Mouse (Mus musculus) thymus, postnatal 4 days (tissue): Measurements from ENCODE around the gene Gstm7.
"Not testable (repeated sequence)": the region's sequence is repeated elsewhere in the genome, so short reads cannot be mapped to it uniquely, and the experiment has no call there.

Experiments used
- DNase-seq: peaks from one replicate; pipeline ENCODE4 v3.0.0; 2021

Gene Gstm7

DNA sequence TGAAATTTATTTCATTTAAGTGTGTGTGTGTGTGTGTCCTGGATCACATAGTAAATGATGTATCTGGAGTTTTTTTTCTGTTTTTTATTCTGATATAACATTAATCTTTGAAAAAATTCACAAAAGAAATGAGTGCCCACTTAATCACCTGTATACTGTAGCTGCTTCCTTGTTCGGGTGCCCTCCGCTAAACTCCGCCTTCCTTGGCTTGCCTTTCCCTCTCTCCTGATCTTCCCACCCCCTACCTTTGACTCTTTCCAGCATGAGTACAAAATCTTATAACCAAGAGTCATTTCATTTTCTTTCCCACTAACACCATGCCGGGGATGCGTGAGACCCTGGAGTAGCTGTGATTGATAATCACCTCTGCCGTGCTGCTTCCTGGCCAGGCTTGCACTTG is 511 bp upstream of the Gstm7 start:
- DNase-seq, result no peak

DNA sequence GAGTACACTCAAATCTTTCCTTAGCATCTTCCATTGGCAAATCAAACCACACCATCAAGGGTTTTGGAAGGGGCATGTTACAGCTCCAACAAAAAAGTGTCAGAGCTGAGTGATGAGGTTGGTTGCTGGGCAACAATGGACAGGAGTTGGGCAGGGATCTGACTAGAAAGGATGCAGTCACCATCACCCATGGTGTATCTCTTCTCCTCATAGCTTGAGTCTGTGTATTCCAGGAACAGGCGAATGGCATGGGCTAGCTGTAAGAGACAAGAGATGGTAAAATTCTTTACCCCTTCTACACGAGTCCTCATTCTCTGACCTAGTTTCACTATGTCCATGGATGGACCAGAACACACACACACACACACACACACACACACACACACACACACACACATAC is 483 bp downstream of the Gstm7 start:
- no peak for DNase-seq

DNA sequence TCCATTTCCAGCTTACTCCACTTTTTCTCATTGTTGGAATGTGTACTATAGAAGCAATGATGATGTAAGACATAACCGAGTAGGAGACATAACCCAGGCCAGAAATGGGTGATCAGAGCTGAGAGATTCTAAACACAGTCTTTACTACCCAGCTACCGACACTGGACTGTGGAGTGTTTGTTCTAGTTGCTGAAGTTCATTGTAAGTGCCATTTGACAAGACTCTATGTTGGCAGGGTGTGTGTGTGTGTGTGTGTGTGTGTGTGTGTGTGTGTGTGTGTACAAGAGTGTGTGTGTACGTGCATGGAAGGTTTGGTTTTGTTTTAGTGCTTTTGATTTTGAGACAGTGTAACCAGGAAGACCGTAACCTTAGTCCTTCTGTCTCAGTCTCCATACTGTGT is 1.9 kb downstream of the Gstm7 start:
- DNase-seq, result no peak

DNA sequence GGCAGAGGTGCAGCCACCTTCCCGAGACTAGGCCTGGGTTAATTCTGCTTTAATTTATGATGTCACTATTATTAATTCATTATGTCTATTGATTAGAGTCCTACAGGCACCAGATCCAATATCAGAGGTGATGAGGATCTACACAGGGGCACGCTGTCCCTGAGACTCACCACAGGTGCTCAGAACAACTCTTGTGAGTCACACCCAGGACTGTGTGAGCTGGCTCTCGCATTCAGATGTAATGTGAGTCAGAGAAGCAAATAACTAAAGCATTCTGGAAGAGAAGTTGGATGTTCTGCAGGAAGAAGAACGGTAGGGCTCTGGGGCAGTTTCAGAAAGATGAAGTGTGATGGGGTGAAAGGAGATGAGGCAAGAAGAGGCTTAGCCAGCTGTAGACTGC is 2.4 kb downstream of the Gstm7 start:
- no peak for DNase-seq

DNA sequence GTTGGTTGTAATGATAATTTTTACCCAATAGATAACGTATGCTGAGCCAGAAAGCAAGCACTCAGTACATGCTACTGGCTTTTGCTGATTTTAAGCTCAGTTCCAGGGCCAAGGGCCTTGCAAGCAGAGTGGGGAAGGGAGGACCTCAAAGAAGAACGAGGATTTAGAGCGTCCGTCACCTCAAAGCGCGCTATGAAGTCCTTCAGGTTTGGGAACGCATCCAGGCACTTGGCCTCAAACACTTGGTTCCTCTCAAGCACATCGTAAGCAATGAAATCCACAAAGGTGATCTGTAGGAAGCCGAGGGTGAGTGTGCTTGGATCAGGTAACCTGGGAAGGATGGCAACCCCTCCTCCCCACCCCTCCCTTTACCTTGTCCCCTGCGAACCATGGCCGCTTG is 2.9 kb downstream of the Gstm7 start:
- no peak for DNase-seq

DNA sequence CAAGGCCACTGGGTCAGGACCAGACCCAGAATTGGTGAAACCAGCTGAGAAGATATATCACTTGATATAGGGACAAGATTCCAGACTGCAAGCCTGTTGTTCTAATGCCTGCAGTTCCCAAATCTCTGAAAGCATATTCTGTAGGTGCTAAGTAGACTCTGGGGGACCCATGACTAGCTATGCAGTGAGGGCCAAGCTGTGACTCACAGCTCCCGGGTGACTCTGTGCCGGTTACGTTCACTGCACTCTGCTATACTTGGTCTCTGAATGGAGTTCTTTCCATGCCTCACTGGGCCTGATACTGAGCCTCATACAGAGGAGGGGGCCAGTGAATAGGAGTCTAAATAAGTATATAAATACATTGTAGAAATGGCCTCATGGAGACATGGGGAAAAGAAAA is 3.8 kb downstream of the Gstm7 start:
- no peak for DNase-seq

DNA sequence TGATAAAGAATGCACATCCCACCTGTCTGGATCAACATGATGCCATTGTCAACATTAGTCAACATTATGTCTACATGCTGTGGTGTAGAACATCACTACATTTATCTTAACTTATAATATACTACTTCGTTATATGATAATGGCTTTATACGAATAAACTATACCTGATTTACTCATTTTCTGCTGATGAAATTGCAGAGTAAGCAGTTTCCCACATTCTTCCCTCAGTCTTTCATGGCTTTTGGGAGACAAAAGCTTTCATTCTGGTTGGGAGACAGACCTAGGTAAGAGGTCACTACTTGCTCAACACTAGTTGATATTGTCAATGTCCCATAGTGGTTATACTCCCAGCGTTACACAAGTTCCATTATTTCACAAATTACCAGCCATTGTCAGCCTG is 6.3 kb downstream of the Gstm7 start:
- no peak for DNase-seq

DNA sequence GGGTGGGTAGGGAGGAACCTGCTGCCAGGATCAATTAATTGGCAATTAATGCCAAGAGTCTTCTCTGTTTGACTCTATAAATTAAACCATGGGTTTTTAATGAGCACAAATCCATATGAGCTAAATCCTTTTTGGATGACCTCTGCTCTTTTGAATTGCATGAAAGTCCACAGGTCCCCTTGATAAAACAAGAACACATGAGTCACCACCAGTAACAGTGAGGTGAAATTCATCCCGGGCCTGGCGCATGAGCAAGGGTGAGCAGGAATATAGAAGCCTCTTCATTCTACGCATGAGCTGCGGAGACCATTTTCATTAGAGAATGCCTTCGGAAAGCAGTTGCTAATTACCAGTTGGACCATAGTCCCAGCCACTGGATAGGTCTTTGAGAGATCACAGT is 11.3 kb downstream of the Gstm7 start:
- no peak for DNase-seq

DNA sequence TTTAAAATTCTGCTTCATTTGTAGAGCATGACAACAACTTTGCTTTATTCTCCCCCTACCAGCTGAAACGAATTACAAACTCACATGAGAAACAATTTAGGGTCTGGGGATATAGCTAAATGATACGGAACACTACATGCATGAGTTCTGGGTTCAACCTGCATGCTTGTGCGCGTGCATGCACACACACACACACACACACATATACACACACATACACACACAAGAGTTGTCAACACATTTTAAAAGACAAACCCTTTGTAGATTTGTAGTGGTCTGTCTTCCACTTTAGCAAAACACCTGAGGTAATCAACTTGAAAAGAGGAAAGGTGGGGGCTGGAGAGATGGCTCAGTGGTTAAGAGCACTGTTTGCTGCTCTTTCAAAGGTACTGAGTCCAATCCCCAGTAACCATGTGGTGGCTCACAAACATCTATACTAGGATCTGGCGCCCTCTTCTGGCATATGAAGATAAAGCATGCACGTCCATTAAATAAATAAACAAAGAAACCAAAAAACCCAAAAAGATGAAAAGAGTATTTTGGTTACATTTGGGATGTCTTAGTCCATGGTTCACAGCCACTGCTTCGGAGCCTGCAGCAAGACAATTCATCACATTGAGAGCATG is 13.7 kb downstream of the Gstm7 start:
- DNase-seq, result peak; percentile 59

DNA sequence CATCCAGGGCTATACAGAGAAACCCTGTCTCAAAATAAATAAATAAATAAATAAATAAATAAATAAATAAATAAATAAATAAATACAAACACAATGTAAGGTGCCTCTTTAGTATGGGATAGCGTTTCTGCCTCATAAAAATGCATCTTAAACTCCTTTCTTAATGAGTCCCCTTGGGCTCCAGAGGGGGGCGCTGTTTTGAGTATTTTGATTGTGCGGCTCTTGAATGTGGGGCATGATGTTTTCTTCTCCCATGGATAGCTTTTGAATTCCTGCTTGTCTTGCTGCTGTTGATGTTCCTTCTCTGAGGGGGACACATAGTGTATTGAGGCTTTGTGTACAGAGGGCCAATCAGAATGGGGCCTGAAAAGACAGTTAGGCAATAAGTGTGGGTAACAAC is 14.5 kb downstream of the Gstm7 start:
- DNase-seq, result peak; percentile 13

DNA sequence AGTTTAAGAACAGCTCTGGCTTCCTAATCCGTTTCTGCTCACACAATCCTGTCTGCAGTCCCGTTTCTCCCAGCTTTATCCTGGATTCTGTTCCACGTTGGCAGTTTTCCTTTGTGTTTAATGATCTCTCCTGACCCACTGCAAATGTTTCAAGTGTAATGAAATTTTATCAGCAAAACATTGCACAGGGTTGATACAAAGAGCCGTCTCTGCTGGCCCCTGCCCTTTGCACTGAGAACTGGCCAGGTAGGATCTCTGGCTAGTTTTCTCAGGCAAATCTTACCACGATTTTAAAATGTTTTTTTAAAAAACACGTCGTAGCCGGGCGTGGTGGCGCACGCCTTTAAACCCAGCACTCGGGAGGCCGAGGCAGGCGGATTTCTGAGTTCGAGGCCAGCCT is 14.9 kb downstream of the Gstm7 start:
- no peak for DNase-seq

DNA sequence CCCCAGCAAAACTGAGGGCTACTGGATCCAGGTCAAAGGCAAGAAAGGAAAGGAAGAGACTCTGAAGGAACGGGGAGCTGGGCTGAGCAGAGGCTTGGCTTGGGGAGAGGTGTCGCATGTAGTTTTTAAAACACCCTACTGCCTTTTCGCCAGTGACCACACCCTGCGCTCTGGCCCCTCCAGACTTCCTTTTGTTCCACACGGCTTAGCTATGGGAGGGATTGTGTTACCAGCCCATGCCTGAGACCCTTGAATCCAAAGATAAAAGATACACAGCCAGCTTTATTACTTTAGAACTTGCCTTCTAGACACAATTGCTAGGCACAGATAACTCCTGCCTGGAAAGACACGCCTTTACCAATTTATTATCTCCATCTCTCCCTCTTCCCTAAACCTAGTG is 25.7 kb downstream of the Gstm7 start:
- DNase-seq, result no peak

DNA sequence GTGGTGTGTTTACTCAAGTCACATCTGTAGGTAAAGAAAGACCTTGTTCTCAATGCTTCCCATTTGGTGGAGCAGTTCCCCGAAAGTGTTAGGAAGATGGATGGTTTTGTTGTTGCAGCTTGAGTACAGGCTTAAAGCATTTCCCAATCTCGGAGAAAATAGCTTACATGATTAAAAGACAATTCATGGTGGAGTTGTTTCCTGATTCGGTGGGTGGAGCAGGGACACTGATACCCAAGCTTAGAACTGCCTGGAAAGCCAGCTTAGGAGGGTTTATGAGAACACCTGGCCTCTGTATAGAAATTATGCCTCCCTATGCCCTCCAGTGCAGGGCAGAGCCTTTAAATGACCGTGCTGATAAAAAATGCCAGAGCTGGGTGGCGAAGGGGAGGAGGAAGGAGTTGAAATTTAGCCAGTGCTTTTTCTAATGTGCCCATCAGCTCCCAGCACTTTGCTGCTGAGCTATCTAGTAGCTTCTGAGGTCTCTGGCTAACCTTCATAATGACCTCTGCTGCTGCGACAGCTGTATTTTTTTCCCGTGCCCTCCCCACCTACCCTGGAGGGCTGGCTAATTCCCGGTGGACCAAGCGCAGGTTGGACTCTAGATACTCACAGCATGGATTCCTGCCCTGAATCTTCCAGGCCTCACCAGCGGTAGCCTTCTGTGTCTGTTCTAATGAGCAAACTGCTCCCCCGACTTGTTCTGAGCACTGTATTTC is 30.5 kb downstream of the Gstm7 start:
- DNase-seq, result no peak

DNA sequence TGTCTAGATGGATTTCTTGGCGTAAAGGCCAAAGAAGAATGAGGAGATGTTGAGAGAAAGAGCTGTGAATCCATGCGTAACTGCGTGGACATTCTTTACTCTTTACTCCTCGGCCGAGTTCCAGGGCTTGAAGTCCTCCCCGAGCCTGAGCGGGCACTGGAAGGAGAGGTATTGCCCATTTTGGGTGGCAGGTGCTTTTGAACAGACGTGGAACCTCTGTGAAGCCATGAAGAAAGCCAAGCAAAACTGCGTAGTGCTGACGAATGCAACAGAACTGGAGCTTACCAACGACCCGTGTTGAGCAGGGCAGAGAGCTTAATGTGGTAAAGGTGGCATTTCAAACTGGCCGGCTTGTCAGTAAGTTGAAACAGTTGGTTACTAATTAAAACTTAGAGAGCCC is 32.9 kb downstream of the Gstm7 start:
- DNase-seq, result no peak

DNA sequence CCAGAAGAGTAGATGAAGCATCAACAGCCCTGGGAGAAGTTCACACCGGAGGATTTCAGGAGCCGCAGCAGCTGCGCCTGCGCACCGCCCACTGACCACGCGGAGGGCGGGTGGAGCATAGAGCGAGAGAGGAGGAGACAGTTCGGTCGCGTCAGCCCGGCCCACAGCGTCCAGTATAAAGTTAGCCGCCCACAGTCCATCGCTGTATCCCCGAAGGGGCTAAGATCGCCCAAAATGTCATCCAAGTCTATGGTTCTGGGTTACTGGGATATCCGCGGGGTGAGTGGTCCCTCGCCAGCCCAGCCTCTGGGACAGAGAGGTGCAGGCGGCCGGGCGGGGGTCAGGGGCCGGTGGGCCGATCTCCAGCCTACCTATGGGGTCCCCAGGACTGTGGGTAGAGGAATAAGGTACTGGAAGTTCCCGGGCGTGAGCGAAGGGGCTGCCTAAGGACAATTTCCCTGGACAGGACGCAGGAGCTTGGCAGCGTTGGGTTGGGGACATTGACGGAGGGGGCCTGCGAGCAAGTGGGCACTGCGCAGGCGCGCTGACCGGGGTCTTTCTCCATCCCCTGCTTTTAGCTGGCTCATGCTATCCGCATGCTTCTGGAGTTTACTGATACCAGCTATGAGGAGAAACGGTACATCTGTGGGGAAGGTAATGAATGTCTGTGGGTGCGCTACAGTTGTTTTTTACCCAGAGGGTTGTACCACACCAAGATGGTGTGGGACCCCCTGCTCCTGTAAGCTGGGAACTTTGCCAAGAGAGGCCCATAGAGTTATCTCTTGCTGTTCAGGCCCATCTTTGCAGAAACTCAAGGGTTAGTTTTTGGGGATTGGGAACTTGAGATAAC is 35.7 kb downstream of the Gstm7 start, which contains the start of gene Gstm5:
Gene Gstm5 (plus strand): TSS at position 102 of the 850 bp plus-strand sequence.
- peak; percentile 17 for DNase-seq

DNA sequence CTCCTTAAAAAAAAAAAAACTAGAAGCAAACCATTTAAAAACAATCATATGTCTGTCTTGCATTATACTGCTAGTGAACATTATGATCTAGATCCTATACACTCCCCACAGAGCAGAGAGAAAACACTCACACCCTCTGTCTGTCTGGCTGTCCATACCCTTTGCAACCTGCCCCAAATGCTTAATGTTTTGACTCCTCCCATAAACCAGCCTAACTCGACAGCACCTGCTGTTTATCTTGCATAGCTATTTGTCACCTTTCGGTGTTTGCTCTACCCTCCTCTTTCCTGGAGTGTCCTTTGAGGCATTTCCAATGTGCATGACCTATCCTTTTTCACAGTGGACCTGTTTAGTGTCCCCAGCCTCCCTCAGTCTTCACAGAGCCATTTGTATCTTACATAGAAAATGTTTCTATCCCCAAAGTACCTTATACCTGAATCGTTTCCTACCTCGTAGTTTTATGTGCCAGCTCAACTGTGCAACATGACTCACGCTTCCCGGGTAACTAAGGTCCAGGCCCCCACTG is 36.4 kb downstream of the Gstm7 start:
- DNase-seq, result no peak

DNA sequence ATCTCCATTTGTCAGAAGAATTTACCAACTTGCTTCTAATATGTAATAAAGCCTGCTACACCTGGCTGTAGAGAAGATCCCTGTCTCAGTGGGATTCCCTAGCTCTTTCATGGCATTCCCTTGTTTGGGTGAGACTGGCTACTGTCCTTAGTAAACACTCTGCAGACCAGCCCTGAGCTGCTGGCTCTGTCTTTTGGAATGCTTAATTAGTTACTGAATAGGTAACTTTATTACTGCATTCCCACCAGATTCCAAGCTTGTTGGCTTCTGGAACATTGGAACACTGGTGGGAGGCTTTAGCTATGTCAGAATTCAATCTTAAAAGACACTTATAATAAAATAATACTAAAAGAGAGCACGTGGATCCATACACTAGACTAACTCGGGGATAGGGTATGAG is 42.4 kb downstream of the Gstm7 start:
- DNase-seq, result not testable (repeated sequence)

DNA sequence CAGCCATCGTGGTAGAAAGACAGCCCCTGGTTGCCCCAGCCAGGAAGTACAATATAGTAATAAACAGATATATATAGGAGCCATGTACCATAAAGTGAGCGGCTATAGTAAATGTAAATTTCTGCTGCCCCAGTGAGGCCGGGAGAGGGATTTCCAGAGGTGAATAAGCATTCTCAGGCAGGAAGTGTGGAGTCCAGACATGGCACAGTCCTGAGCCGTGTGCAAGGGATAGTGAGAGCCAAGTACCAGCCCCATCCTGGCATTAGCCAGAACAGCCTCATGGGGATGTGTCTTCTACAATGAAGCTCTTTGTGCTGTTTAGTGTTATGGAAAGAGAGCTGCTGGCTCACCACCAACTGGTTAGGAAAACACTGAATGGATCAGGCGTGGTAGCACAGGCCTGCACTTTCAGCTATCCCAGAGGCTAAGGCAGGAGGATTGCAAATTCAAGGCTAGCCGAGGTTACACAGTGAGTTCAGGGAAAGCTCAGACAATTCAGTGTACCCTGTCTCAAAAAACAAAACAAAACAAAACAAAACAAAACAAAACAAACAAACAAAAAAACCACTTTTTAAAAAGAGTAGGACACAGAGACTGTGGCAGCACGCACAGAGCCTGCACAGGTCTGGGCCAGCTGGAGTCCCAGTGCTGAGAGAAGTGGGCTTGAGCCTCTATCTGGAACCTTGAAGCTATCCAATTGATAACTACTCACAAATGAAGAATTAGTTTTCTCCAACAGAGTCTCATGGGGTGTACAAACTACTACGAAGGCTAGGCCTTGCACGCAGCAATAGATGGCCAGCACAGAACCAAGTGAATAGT is 43.7 kb downstream of the Gstm7 start:
- DNase-seq, result no peak

DNA sequence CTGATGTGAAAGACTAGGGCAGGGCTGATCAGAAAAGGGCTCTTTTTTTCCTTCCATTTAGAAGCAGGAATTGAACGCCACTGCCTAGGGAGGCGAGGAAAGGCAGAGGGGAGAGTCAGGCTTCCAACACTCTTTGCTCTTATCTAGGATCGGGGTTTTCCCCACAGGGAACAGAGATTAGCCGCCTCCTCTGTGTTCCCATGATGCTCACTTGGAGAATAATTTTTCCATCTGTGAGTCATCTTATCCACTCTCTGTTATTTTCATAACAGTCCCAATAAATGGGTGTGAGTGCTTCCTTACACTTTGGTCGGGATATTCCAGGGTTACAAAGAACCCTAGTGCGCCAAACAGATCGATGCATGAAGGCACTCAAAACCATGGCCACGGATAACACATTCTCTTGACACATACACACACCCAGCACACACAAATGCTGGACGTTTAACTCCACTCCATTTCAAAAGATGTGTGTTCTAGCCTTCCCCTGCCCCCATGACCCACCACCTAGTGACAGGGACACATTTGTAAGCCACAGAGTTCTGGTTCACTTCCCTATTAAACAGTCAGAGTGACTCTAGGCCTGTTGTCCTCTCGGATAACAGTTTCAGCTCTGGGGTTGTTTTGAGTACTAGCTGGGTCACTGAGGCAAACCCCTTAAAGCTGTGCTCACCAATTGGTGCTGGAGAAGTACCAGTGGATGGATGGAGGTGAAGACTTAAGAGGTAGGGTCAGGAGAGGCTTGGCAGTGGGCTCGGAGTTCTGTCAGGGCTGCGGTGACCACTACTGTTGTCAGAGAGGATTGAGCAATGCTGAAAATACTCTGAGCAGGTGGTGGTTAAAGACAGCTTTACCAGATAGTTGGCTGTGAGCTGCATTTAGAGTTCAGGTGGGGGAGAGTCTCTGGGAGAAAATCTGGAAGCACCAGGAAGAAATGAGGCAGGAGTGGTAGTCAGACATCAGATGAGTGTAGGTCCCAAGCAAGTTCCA is 53.6 kb downstream of the Gstm7 start:
- no peak for DNase-seq

DNA sequence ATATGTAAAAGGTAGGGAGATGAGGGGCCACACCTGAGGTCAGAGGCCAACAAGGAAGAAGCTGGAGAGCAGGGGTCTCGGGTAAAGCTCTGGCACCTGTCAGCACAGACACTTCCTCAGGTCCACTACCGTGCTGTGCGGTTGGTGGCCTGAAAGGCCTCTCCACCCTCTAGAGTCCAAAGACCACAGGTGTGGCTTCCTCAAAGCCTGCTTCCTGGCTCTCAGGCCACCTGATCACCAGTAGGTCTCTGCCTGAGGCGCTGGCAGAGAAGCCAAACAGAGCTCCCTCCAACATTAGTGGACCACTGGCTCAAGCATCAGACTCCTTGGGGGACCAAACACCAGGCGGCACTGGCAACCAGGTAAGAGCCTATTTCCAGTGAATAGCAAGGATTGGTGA is 54.6 kb downstream of the Gstm7 start, which contains the start of gene Eps8l3:
Gene Eps8l3 (plus strand): TSS at position 225 of the 400 bp plus-strand sequence.
- DNase-seq, result no peak
